8 mouse cellular contexts compared by ENCODE assay signal in the genomic region with DNA sequence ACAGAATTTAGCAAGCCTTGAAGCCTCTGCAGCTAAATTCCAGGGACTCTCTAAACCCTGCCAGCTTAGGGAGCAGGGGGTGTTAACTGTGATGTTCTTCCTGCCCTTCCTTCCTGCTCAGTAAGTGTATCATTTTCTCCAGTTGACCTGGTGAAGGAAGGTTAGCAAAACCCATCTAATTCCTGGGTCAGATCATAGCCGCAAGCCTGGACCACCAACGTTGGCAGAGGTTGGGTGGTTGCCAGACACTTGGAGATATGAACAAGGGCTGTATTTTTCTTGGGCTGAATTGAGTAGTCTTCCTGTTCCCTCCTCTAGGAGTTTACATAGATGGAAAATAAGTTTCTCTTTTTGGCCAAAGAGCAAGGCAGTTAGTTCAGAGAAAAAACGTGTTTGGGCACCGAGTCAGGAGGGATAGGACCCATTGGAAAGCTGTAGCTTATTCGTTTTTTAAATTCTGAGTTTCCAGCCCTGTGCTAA.
DNase-seq lines count a peak whose midpoint lies in the region; ATAC-seq lines count a peak whose summit lies in the region.

No protein-coding gene starts in this region.

- no peak overlapping the region for H3K4me2 ChIP-seq in midbrain, embryonic 14.5 days (ENCODE audit: low read length)
- peak overlapping the region; percentile 17; the same call in 1 of the 2 replicates for H3K4me2 ChIP-seq in hindbrain, embryonic 16.5 days (ENCODE audit: low read length)

- 47% methylated on average over 5 of the region's 5 CpGs for WGBS in midbrain, embryonic 14.5 days
- WGBS in midbrain, embryonic 10.5 days = 60% methylated on average over 5 of the region's 5 CpGs
- WGBS in hindbrain, embryonic 16.5 days = 35% methylated on average over 5 of the region's 5 CpGs

- H3K27me3 ChIP-seq in midbrain, embryonic 14.5 days (ENCODE audit: control insufficient read depth, insufficient read depth, low read length) = no peaks in the 10 kb centered on the region
- no peaks in the 10 kb centered on the region for H3K27me3 ChIP-seq in midbrain, embryonic 10.5 days (ENCODE audit: low read depth, poor library complexity, severe bottlenecking)
- no peaks in the 10 kb centered on the region for H3K27me3 ChIP-seq in hindbrain, embryonic 16.5 days (replicated peaks; ENCODE audit: control insufficient read depth, insufficient read depth, low read length)

- no peak overlapping the region for H3K27ac ChIP-seq in midbrain, embryonic 14.5 days (replicated peaks; ENCODE audit: low read depth, low read length)
- no peak overlapping the region for H3K27ac ChIP-seq in midbrain, embryonic 10.5 days (replicated peaks)
- H3K27ac ChIP-seq in hindbrain, embryonic 16.5 days (ENCODE audit: low read depth, low read length) = peak overlapping the region; percentile 9; the same call in 1 of the 2 replicates

- H3K4me3 ChIP-seq in midbrain, embryonic 14.5 days (replicated peaks; ENCODE audit: low read depth, low read length) = no peak overlapping the region
- no peak overlapping the region for H3K4me3 ChIP-seq in midbrain, embryonic 10.5 days
- H3K4me3 ChIP-seq in hindbrain, embryonic 16.5 days (ENCODE audit: low read length) = no peak overlapping the region

- no peaks in the 10 kb centered on the region for H3K36me3 ChIP-seq in midbrain, embryonic 14.5 days (ENCODE audit: control insufficient read depth, insufficient read depth, low read length)
- H3K36me3 ChIP-seq in midbrain, embryonic 10.5 days = peaks cover 7% of the 10 kb centered on the region; the same call in 1 of the 2 replicates
- H3K36me3 ChIP-seq in hindbrain, embryonic 16.5 days (ENCODE audit: control insufficient read depth, insufficient read depth, low read length) = no peaks in the 10 kb centered on the region

- no peaks in the 10 kb centered on the region for H3K9me3 ChIP-seq in midbrain, embryonic 14.5 days (ENCODE audit: control insufficient read depth, low read length)
- H3K9me3 ChIP-seq in midbrain, embryonic 10.5 days (replicated peaks) = no peaks in the 10 kb centered on the region
- no peaks in the 10 kb centered on the region for H3K9me3 ChIP-seq in hindbrain, embryonic 16.5 days (ENCODE audit: control insufficient read depth, low read length)

- peak; percentile 8 for DNase-seq in cerebellum, adult 11 months
- DNase-seq in cerebellum, postnatal 36 days = no peak
- DNase-seq in midbrain, embryonic 14.5 days = peak; percentile 57
- DNase-seq in midbrain, embryonic 10.5 days (ENCODE audit: low spot score) = no peak
- DNase-seq in mesoderm, embryonic 11.5 days (ENCODE audit: low read depth, low spot score) = peak; percentile 53
- DNase-seq in spleen, postnatal 10 days (ENCODE audit: low spot score in 2 of 2) = no peak
- DNase-seq in frontal cortex, postnatal 25 days (ENCODE audit: low spot score in 2 of 2) = no peak

- no peak for ATAC-seq in midbrain, embryonic 14.5 days (ENCODE audit: low FRiP score, low TSS enrichment)
- ATAC-seq in hindbrain, embryonic 16.5 days = peak; percentile 58

- peaks cover 5% of the 10 kb centered on the region; the same call in 1 of the 2 replicates for H3K4me1 ChIP-seq in midbrain, embryonic 14.5 days (ENCODE audit: control insufficient read depth, insufficient read depth, low read length)
- peaks cover 31% of the 10 kb centered on the region for H3K4me1 ChIP-seq in midbrain, embryonic 10.5 days
- H3K4me1 ChIP-seq in hindbrain, embryonic 16.5 days (ENCODE audit: control insufficient read depth, insufficient read depth, low read depth, low read length) = peaks cover 5% of the 10 kb centered on the region; the same call in 1 of the 2 replicates

- H3K9ac ChIP-seq in midbrain, embryonic 14.5 days (replicated peaks; ENCODE audit: low read length) = no peak overlapping the region
- H3K9ac ChIP-seq in hindbrain, embryonic 16.5 days (ENCODE audit: low read depth, low read length) = no peak overlapping the region

Comparison
In these comparisons a context has a peak if more than half of its experiments do, and no peak if none do; other contexts are left out.
1. DNase-seq: peak in cerebellum, adult 11 months (single experiment), midbrain, embryonic 14.5 days (single experiment) and mesoderm, embryonic 11.5 days (single experiment); none in cerebellum, postnatal 36 days (0 of 2), midbrain, embryonic 10.5 days (single experiment), spleen, postnatal 10 days (0 of 2) and frontal cortex, postnatal 25 days (0 of 2).